Mouse (Mus musculus): ENCODE measurements around the gene B3gnt2. TPM values are rescaled to one million over a fixed set of nuclear protein-coding genes. Genes with fewer than 3 reads are reported as not detected.

Gene B3gnt2
- total RNA-seq, 2 experiments from 2014 or later, result 8.3 to 28.9 TPM

GRCm38 (mm10) chr11:22779821-22780551 lies 80.8 kb downstream of the B3gnt2 start:
- peak; percentile 68 for ATAC-seq (ENCODE audit: poor library complexity, severe bottlenecking)

- ATAC-seq (ENCODE audit: poor library complexity, severe bottlenecking), result no peak
Measured at GRCm38 (mm10) chr11:22778596-22778995, 82.2 kb downstream of the B3gnt2 start.

- peak; percentile 53 for ATAC-seq (ENCODE audit: poor library complexity, severe bottlenecking)
Measured at GRCm38 (mm10) chr11:22777531-22777930, 83.2 kb downstream of the B3gnt2 start.

- no peak for ATAC-seq (ENCODE audit: poor library complexity, severe bottlenecking)
Measured at GRCm38 (mm10) chr11:22774821-22775220, 85.9 kb downstream of the B3gnt2 start.

GRCm38 (mm10) chr11:22766238-22766637 lies 94.5 kb downstream of the B3gnt2 start:
- ATAC-seq (ENCODE audit: poor library complexity, severe bottlenecking), result no peak

GRCm38 (mm10) chr11:22765425-22765824 lies 95.3 kb downstream of the B3gnt2 start:
- no peak for ATAC-seq (ENCODE audit: poor library complexity, severe bottlenecking)

GRCm38 (mm10) chr11:22763556-22764295 lies 97.0 kb downstream of the B3gnt2 start:
- ATAC-seq (ENCODE audit: poor library complexity, severe bottlenecking), result no peak

GRCm38 (mm10) chr11:22763055-22763454 lies 97.7 kb downstream of the B3gnt2 start:
- ATAC-seq (ENCODE audit: poor library complexity, severe bottlenecking), result no peak

GRCm38 (mm10) chr11:22762236-22762927 lies 98.4 kb downstream of the B3gnt2 start:
- peak; percentile 40 for ATAC-seq (ENCODE audit: poor library complexity, severe bottlenecking)

GRCm38 (mm10) chr11:22759783-22760182 lies 101.0 kb downstream of the B3gnt2 start:
- no peak for ATAC-seq (ENCODE audit: poor library complexity, severe bottlenecking)

- no peak for ATAC-seq (ENCODE audit: poor library complexity, severe bottlenecking)
Measured at GRCm38 (mm10) chr11:22756168-22756980, 104.4 kb downstream of the B3gnt2 start.

GRCm38 (mm10) chr11:22755180-22755579 lies 105.6 kb downstream of the B3gnt2 start:
- no peak for ATAC-seq (ENCODE audit: poor library complexity, severe bottlenecking)

- ATAC-seq (ENCODE audit: poor library complexity, severe bottlenecking), result no peak
Measured at GRCm38 (mm10) chr11:22752596-22752995, 108.2 kb downstream of the B3gnt2 start.

GRCm38 (mm10) chr11:22751592-22751991 lies 109.2 kb downstream of the B3gnt2 start:
- ATAC-seq (ENCODE audit: poor library complexity, severe bottlenecking), result no peak

- ATAC-seq (ENCODE audit: poor library complexity, severe bottlenecking), result no peak
Measured at GRCm38 (mm10) chr11:22747406-22747805, 113.4 kb downstream of the B3gnt2 start.

- no peak for ATAC-seq (ENCODE audit: poor library complexity, severe bottlenecking)
Measured at GRCm38 (mm10) chr11:22745356-22745755, 115.4 kb downstream of the B3gnt2 start.

GRCm38 (mm10) chr11:22743561-22744269 lies 117.0 kb downstream of the B3gnt2 start:
- ATAC-seq (ENCODE audit: poor library complexity, severe bottlenecking), result no peak

GRCm38 (mm10) chr11:22741998-22742626 lies 118.6 kb downstream of the B3gnt2 start:
- ATAC-seq (ENCODE audit: poor library complexity, severe bottlenecking), result no peak

GRCm38 (mm10) chr11:22741436-22741835 lies 119.3 kb downstream of the B3gnt2 start:
- ATAC-seq (ENCODE audit: poor library complexity, severe bottlenecking), result no peak
